Mouse (Mus musculus) bone marrow macrophage, adult 2 months (primary cell): ENCODE measurements around the gene Rab21.

Source experiments
- CTCF ChIP-seq: IDR thresholded peaks from 2 replicates; pipeline ENCODE4 v1.5.1; 2012; ENCODE audit warnings: low read depth, mild to moderate bottlenecking, low read length, moderate library complexity
- POLR2A ChIP-seq: IDR thresholded peaks from 2 replicates; pipeline ENCODE4 v1.6.1; 2012; ENCODE audit warnings: mild to moderate bottlenecking, low read depth, low read length, borderline replicate concordance

DNA sequence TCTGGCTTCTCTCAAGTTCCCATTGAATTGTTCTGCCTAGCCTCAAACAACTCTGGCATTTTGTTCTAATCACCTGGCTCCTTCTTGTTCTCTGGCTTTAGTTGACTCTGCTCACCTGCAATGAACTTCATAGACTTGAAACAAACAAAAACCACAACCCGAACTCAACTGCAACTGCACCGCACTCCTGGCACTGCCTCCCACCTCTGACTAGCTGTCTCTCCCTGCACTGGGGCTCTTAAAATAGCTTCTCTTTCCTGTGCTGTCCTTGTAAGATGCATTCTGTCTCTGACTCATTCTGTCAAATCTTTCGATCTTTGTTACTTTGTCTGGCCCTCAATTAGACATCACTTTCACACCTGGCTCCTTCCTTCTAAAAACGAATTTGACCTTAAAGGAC lies 47.8 kb upstream of the Rab21 start:
- no peak for TF ChIP-seq CTCF
- no peak for TF ChIP-seq POLR2A
